Mouse (Mus musculus): ENCODE data around the gene Treml2.

- no peak for TF ChIP-seq CTCF (IDR thresholded peaks at IDR 0.05; ENCODE audit: borderline replicate concordance, insufficient read depth, low read depth, low read length)
- no peak for TF ChIP-seq POLR2A (IDR thresholded peaks at IDR 0.05; ENCODE audit: borderline replicate concordance, insufficient read depth, low read length)
Measured at GRCm38 (mm10) chr17:48249501-48249900, 49.8 kb upstream of the Treml2 start.
